Mouse (Mus musculus): ENCODE measurements around the gene Fam206a.

DNA sequence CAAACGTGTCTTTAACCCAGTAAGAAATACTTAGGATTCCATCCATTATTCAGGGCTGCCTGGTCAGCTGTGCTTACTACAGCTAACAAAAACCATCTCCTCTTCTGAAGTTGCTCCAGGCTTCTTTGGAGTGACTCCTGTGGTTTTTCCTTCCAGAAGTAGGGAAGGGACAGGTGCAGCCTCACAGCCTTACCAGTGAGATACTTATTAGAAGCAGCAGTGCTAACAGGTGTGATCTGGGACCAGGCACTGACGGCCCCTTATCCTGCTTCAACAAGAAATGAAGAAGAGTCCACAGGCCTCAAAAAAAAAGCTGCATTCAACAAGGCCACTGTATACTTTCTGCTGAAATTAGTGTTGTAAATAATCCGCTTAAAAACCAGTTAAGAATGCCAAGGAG is 9.5 kb downstream of the Fam206a start:
- no peak for TF ChIP-seq POLR2A (IDR thresholded peaks at IDR 0.05; ENCODE audit: low read depth, low read length)
- TF ChIP-seq CTCF (conservative IDR thresholded peaks at IDR 0.05; ENCODE audit: insufficient read depth, insufficient read length, low read depth, low read length) = no peak
